ENCODE assay signal across 28 mouse cellular contexts in genomic region chr17:34957966-34958365, GRCm38 (mm10). TPM values are rescaled to one million over a fixed set of nuclear protein-coding genes. Genes with fewer than 3 reads are reported as not detected.
"Had no signal": no experiment of that assay in that cellular context is flagged by ENCODE, and none has a peak within 500 bp of the region (broad histone marks: within the 10 kb centered on the region; RNA-seq: fewer than 3 reads in every experiment).

No protein-coding gene starts in this region.

RNA-seq across cellular contexts. Expression of gene Hspa1b, which starts 1.1 kb away (rescaled TPM):
- polyA plus RNA-seq: forebrain, embryonic 11.5 days; forebrain, embryonic 14.5 days; forebrain, embryonic 16.5 days had no signal

RNA-seq across cellular contexts. Expression of gene Gm20481, which starts 11.7 kb away (rescaled TPM):
- total RNA-seq: common myeloid progenitor, adult 5-6 weeks; forebrain, postnatal 0 days; gastrocnemius, adult 18-20 months; gastrocnemius, adult 8-10 months; gastrocnemius, postnatal 10 days; gastrocnemius, postnatal 14 days; gastrocnemius, postnatal 25 days; gastrocnemius, postnatal 36 days; gastrocnemius, postnatal 4 days; heart, adult 18-20 months; heart, adult 2 months; heart, adult 8-10 months had no signal
- polyA plus RNA-seq: cortical plate, adult 2 months; embryonic facial prominence, embryonic 10.5 days; embryonic facial prominence, embryonic 11.5 days; embryonic facial prominence, embryonic 12.5 days; embryonic facial prominence, embryonic 14.5 days; embryonic facial prominence, embryonic 15.5 days; erythroblast, embryonic 14.5 days; forebrain, embryonic 10.5 days; forebrain, embryonic 11.5 days; forebrain, embryonic 12.5 days; forebrain, embryonic 13.5 days; forebrain, embryonic 14.5 days; forebrain, embryonic 15.5 days; forebrain, embryonic 16.5 days; forebrain, postnatal 0 days; heart, adult 2 months; heart, embryonic 10.5 days had no signal

RNA-seq across cellular contexts. Expression of gene Hspa1l, which starts 14.5 kb away (rescaled TPM):
- total RNA-seq: common myeloid progenitor, adult 5-6 weeks; granulocyte monocyte progenitor cell, adult 5-6 weeks had no signal
